Mouse (Mus musculus): Measurements from ENCODE around the gene Siah1a. TPM values are rescaled to one million over a fixed set of nuclear protein-coding genes. Genes with fewer than 3 reads are reported as not detected.
A peak's percentile ranks its signal among the peaks of the same experiment; 100 is the strongest.

The Siah1a gene
- 50.8 and 51.6 TPM in 2 replicates for polyA plus RNA-seq (2014; fragmentation: Nextera tagmentation; extraction: Ambion mirVana)

DNA sequence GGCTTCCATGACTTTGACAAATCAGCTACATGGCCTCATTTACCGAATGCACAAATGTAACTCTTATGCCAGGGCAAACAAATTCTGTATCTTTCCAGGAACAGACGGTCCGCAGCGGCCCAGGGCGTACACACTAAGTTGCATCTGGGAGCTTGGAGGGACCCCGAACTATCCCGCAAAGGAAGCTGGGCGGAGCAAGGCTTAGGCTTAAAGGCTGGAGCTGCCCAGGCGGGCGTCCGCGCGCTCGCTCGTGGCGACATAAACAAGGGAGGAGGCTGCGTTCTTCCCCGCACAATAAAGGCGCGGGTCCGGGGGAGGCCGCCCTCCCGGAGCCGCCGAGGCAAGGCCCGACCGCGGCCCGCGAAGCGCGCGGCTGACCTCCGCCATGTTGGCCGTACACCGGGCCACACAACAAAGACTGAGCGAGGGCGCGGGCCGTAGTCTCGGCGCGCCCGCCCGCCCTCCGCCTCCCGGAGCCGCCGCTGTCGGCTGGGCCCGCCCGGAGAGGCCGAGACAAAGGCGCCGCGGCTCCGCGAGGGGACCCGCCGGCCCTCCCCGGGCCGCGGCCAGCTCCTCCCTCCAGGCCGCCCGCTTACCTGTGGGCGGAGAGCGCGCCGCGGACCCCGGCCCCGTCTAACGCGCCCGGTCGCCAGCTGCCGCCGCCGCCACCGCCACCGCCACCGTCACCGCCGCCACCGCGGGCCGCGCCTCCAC lies at the start of gene Siah1a, which contains the start of gene Gm10638:
TSS of gene Siah1a (minus strand) at position 714 of the 714 bp plus-strand sequence.
TSS of gene Gm10638 (plus strand) at position 479 of the 714 bp plus-strand sequence.
- no peaks in the 10 kb centered on the region for H3K27me3 ChIP-seq (ENCODE audit: insufficient read depth, low read length)
- peak within 1 kb of the TSS; percentile 97 for H3K27ac ChIP-seq (ENCODE audit: low read depth)
- under 1% methylated on average over 76 of the region's 88 CpGs for WGBS
- ATAC-seq (ENCODE audit: insufficient read depth) (peak; percentile 83), DNase-seq (peak; percentile 83)
- TF ChIP-seq CTCF (IDR thresholded peaks at IDR 0.05; ENCODE audit: low read depth): no peak
- H3K36me3 ChIP-seq (ENCODE audit: insufficient read depth): no peaks in the 10 kb centered on the region
- peak within 1 kb of the TSS; percentile 84 for H3K4me2 ChIP-seq
- peaks cover 5% of the 10 kb centered on the region; the same call in 1 of the 2 replicates for H3K4me1 ChIP-seq (ENCODE audit: insufficient read depth)
- peak within 1 kb of the TSS; percentile 99 for H3K9ac ChIP-seq
- H3K9me3 ChIP-seq (ENCODE audit: low read depth, low read length): no peaks in the 10 kb centered on the region
- peak within 1 kb of the TSS; percentile 94 for H3K4me3 ChIP-seq (ENCODE audit: low read depth, low read length)

DNA sequence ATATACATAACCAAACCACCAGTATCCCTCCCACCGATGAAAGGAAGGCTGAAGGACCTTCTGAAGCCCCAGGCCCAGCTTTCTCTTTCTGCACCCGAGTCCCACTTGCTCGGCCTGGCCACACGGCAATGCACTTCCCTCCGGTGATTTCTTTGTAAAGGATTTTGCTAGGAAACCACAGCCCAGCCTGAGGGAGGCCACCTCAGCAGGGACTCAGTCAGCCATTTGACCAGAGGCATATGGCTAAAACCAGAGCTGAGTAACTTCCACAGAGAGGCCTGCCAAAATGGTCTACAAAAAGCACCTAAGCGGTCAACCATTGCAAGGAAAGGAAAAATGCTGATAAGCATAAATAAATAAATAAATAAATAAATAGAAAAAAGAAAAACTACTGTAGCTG lies 49.0 kb upstream of the Siah1a start:
- no peak overlapping the region for H3K27ac ChIP-seq (ENCODE audit: low read depth)
- no peaks in the 10 kb centered on the region for H3K4me1 ChIP-seq (ENCODE audit: insufficient read depth)
- WGBS: 46% methylated on average over 6 of the region's 6 CpGs
- no peaks in the 10 kb centered on the region for H3K36me3 ChIP-seq (ENCODE audit: insufficient read depth)
- ATAC-seq (ENCODE audit: insufficient read depth) (no peak), DNase-seq (no peak)
- no peak overlapping the region for H3K9ac ChIP-seq
- no peak overlapping the region for H3K4me2 ChIP-seq
- no peak for TF ChIP-seq CTCF (IDR thresholded peaks at IDR 0.05; ENCODE audit: low read depth)
- H3K4me3 ChIP-seq (ENCODE audit: low read depth, low read length): no peak overlapping the region
- no peaks in the 10 kb centered on the region for H3K27me3 ChIP-seq (ENCODE audit: insufficient read depth, low read length)
- no peaks in the 10 kb centered on the region for H3K9me3 ChIP-seq (ENCODE audit: low read depth, low read length)

- Histone ChIP-seq H3K9me3 (ENCODE audit: low read depth, low read length) (no peaks in the 10 kb centered on the region), H3K4me2 (no peak overlapping the region), H3K4me3 (ENCODE audit: low read depth, low read length) (no peak overlapping the region), H3K27me3 (ENCODE audit: insufficient read depth, low read length) (no peaks in the 10 kb centered on the region), H3K36me3 (ENCODE audit: insufficient read depth) (no peaks in the 10 kb centered on the region), H3K9ac (no peak overlapping the region), H3K27ac (ENCODE audit: low read depth) (no peak overlapping the region), H3K4me1 (ENCODE audit: insufficient read depth) (peaks cover 9% of the 10 kb centered on the region)
- no peak for TF ChIP-seq CTCF (IDR thresholded peaks at IDR 0.05; ENCODE audit: low read depth)
- ATAC-seq (ENCODE audit: insufficient read depth) (no peak), DNase-seq (no peak)
- 85% methylated on average over 6 of the region's 6 CpGs for WGBS
These were observed 45.8 kb upstream of the Siah1a start for GRCm38 (mm10) chr8:86791542-86791941.

DNA sequence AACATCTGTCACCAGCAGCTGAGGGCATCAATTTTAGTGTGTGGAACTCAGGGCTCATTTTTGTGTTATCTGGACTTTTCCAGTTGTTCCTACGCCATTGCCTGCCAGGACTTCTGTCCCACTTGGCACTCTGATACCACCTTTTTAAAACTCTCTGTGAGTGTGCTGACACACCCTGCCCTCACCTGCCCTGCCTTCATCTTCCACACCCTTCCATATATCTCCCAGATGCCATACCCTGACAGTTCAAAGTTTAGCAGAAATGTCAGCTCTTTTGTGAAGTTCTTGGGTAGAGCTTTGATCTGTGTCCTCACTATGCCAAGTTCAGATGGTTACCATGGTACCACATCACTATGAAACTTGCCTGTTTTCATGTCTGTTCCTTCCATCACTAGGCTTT lies 43.8 kb upstream of the Siah1a start:
- Histone ChIP-seq H3K27me3 (ENCODE audit: insufficient read depth, low read length) (no peaks in the 10 kb centered on the region), H3K4me2 (no peak overlapping the region), H3K27ac (ENCODE audit: low read depth) (no peak overlapping the region), H3K36me3 (ENCODE audit: insufficient read depth) (no peaks in the 10 kb centered on the region), H3K9ac (no peak overlapping the region), H3K4me3 (ENCODE audit: low read depth, low read length) (no peak overlapping the region), H3K9me3 (ENCODE audit: low read depth, low read length) (no peaks in the 10 kb centered on the region), H3K4me1 (ENCODE audit: insufficient read depth) (peaks cover 9% of the 10 kb centered on the region)
- ATAC-seq (ENCODE audit: insufficient read depth): no peak
- WGBS: 70% methylated on average over 1 of the region's 1 CpGs
- no peak for TF ChIP-seq CTCF (IDR thresholded peaks at IDR 0.05; ENCODE audit: low read depth)
- no peak for DNase-seq

DNA sequence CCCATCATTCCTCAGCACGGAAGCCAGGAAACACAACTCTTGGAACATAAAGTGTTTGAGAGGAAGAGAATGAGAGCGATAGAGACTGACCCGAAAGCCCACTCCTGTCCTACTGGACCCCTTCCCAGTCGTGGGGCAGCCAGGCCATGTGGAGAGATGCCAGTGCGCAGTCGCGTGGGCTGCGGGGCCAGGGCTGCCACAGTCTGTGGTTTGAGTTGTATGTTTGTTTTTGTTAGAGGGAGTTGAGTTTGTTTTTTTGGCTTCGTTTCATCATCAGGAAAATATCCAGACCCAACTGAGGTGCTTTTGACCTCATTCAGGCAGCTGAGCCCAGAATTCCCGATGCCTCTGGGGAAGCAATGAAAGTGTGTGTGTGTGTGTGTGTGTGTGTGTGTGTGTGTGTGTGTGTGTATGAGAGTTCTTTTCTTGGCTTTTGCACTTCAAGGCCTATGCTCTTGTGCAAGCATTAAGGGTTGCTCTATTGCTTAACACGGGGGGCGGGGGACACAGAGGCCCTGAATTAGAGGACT lies 42.2 kb upstream of the Siah1a start:
- peak overlapping the region; percentile 12; the same call in 1 of the 2 replicates for H3K4me2 ChIP-seq
- DNase-seq (peak; percentile 52), ATAC-seq (ENCODE audit: insufficient read depth) (peak; percentile 62; the same call in 1 of the 2 replicates)
- H3K4me3 ChIP-seq (ENCODE audit: low read depth, low read length): no peak overlapping the region
- no peaks in the 10 kb centered on the region for H3K27me3 ChIP-seq (ENCODE audit: insufficient read depth, low read length)
- H3K9me3 ChIP-seq (ENCODE audit: low read depth, low read length): no peaks in the 10 kb centered on the region
- H3K36me3 ChIP-seq (ENCODE audit: insufficient read depth): no peaks in the 10 kb centered on the region
- H3K27ac ChIP-seq (ENCODE audit: low read depth): peak overlapping the region; percentile 60; the same call in 1 of the 2 replicates
- WGBS: 33% methylated on average over 12 of the region's 12 CpGs
- no peak overlapping the region for H3K9ac ChIP-seq
- no peak for TF ChIP-seq CTCF (IDR thresholded peaks at IDR 0.05; ENCODE audit: low read depth)
- H3K4me1 ChIP-seq (ENCODE audit: insufficient read depth): peaks cover 9% of the 10 kb centered on the region

DNA sequence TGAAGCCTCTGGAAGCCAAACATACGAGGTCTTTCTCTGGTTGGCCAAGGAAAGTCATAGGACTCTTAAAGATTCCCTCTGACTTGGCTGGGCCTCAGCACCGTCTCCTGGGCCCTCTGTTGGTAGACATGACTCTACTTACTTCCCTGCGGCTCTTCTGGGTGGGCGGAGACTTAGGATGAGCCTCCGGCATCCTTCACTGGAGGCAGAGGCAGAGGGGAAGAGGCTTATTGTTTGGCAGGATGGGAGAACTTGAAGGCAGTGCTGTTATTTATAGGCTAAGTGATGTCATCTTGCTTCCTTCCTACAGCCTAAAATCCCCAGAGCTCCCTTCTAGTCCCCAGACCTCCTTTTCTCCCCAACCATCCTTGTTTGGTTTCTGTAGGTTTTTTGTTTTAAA lies 40.8 kb upstream of the Siah1a start:
- no peak for TF ChIP-seq CTCF (IDR thresholded peaks at IDR 0.05; ENCODE audit: low read depth)
- WGBS: 59% methylated on average over 5 of the region's 5 CpGs
- Histone ChIP-seq H3K9ac (no peak overlapping the region), H3K4me1 (ENCODE audit: insufficient read depth) (peaks cover 9% of the 10 kb centered on the region), H3K36me3 (ENCODE audit: insufficient read depth) (no peaks in the 10 kb centered on the region), H3K4me2 (no peak overlapping the region), H3K27me3 (ENCODE audit: insufficient read depth, low read length) (no peaks in the 10 kb centered on the region), H3K4me3 (ENCODE audit: low read depth, low read length) (no peak overlapping the region), H3K9me3 (ENCODE audit: low read depth, low read length) (no peaks in the 10 kb centered on the region), H3K27ac (ENCODE audit: low read depth) (no peak overlapping the region)
- DNase-seq (peak; percentile 45), ATAC-seq (ENCODE audit: insufficient read depth) (no peak)

GRCm38 (mm10) chr8:86781094-86781493 lies 35.4 kb upstream of the Siah1a start:
- Histone ChIP-seq H3K36me3 (ENCODE audit: insufficient read depth) (no peaks in the 10 kb centered on the region), H3K27me3 (ENCODE audit: insufficient read depth, low read length) (no peaks in the 10 kb centered on the region), H3K4me3 (ENCODE audit: low read depth, low read length) (no peak overlapping the region), H3K9ac (no peak overlapping the region), H3K4me2 (no peak overlapping the region), H3K27ac (ENCODE audit: low read depth) (no peak overlapping the region), H3K9me3 (ENCODE audit: low read depth, low read length) (no peaks in the 10 kb centered on the region), H3K4me1 (ENCODE audit: insufficient read depth) (no peaks in the 10 kb centered on the region)
- 88% methylated on average over 8 of the region's 8 CpGs for WGBS
- ATAC-seq (ENCODE audit: insufficient read depth): no peak
- TF ChIP-seq CTCF (IDR thresholded peaks at IDR 0.05; ENCODE audit: low read depth): no peak
- no peak for DNase-seq
